ENCODE assay signal across 9 mouse cellular contexts in the genomic region with DNA sequence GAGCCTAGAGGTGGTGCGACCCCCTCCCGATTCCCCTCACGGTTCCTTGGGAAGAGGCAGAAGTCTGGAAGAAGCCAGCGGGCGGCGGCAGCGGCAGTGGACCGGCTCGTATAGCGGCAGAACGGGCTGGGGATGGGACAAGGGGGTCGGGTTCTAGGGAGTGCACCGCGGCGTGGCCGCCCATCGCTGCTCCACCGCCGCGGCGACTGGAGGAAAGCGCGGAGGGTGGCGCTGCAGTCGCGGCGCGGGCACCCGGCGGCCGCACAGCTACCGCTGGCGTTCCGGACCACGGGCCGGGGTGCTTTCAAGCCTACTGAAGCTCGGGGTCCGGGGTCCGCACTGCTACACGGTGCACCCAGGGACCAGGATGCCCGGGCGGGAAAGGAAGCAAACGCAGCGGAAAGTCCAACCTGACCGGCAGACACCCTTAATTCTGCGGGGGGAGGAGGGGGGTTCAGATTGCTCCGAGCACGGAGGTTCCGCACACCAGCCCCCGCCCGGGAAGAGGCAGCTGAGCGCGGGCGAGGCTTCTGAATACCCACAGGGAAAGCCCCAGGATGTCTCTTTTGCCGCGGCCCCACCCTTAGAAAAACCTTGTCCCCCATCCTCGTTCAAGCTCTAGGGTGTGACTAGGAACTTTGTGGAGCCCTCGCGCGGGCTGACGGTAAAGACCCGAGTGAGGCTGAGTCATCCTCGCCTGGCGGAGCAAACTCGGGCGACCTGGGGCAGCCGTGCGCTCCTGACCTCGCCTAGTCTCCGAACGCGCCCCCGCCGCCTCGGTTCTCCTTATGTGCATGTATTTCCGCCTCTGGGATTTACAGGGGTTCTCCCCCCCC. TPM values are rescaled to one million over a fixed set of nuclear protein-coding genes. Genes with fewer than 3 reads are reported as not detected.
DNase-seq lines count a peak whose midpoint lies in the region; ATAC-seq and TF ChIP-seq lines count a peak whose summit lies in the region.
"Had no signal": no experiment of that assay in that cellular context is flagged by ENCODE, and none has a peak within 500 bp of the region (broad histone marks: within the 10 kb centered on the region; RNA-seq: fewer than 3 reads in every experiment).

No protein-coding gene starts in this region.

- H3K4me1 ChIP-seq in lung, adult 2 months (ENCODE audit: control insufficient read depth, insufficient read depth, low read length): no peaks in the 10 kb centered on the region
- H3K4me1 ChIP-seq in cerebellum, adult 2 months (ENCODE audit: control insufficient read depth, insufficient read depth, low read length): peaks cover 6% of the 10 kb centered on the region; the same call in 1 of the 2 replicates
- H3K4me1 ChIP-seq in forebrain, postnatal 0 days (ENCODE audit: insufficient read depth): peaks cover 8% of the 10 kb centered on the region
- peaks cover 12% of the 10 kb centered on the region; the same call in 1 of the 2 replicates for H3K4me1 ChIP-seq in stomach, embryonic 15.5 days

- peak; percentile 62 for ATAC-seq in forebrain, postnatal 0 days
- peak; percentile 46; the same call in 1 of the 2 replicates for ATAC-seq in stomach, embryonic 15.5 days (ENCODE audit: insufficient read depth, low FRiP score, low read depth)
- ATAC-seq in monocyte, adult 5-6 weeks (replicated peaks; ENCODE audit: insufficient number of reproducible peaks, low FRiP score, low TSS enrichment, poor library complexity, severe bottlenecking): no peak

- H3K4me3 ChIP-seq in lung, adult 2 months (replicated peaks; ENCODE audit: extremely low read depth, low read depth, low read length): peak overlapping the region; percentile 27
- peak overlapping the region; percentile 75 for H3K4me3 ChIP-seq in cerebellum, adult 2 months (replicated peaks; ENCODE audit: insufficient read depth, low read depth, low read length)
- H3K4me3 ChIP-seq in forebrain, postnatal 0 days (ENCODE audit: low read depth, low read length): peak overlapping the region; percentile 80
- H3K4me3 ChIP-seq in stomach, embryonic 15.5 days (replicated peaks): peak overlapping the region; percentile 60

- H3K36me3 ChIP-seq in forebrain, postnatal 0 days (ENCODE audit: insufficient read depth): no peaks in the 10 kb centered on the region
- H3K36me3 ChIP-seq in stomach, embryonic 15.5 days: no peaks in the 10 kb centered on the region

- TF ChIP-seq POLR2A in lung, adult 2 months (IDR thresholded peaks at IDR 0.05; ENCODE audit: borderline replicate concordance, extremely low read depth, low read depth, low read length): no peak
- TF ChIP-seq POLR2A in cerebellum, adult 2 months (IDR thresholded peaks at IDR 0.05; ENCODE audit: borderline replicate concordance, insufficient read depth, low read length): no peak

- no peak for DNase-seq in lung, adult 2 months
- DNase-seq in lung, postnatal 36 days: no peak
- peak; percentile 46 to 61 for DNase-seq in cerebellum, adult 2 months
- DNase-seq in forebrain, postnatal 0 days: peak; percentile 73
- peak; percentile 35 for DNase-seq in kidney, postnatal 14 days
- peak; percentile 29 for DNase-seq in lung, postnatal 10 days

- 1% methylated on average over 76 of the region's 76 CpGs for WGBS in lung, adult 2 months
- WGBS in cerebellum, adult 2 months: under 1% methylated on average over 76 of the region's 76 CpGs
- 1% methylated on average over 76 of the region's 76 CpGs for WGBS in forebrain, postnatal 0 days
- WGBS in stomach, embryonic 15.5 days: under 1% methylated on average over 76 of the region's 76 CpGs

- peak overlapping the region; percentile 68 for H3K9ac ChIP-seq in forebrain, postnatal 0 days
- no peak overlapping the region; the same call in 1 of the 2 replicates for H3K9ac ChIP-seq in stomach, embryonic 15.5 days

- H3K27me3 ChIP-seq in cerebellum, adult 2 months (ENCODE audit: control insufficient read depth, insufficient read depth, low read length): no peaks in the 10 kb centered on the region
- no peaks in the 10 kb centered on the region; the same call in 1 of the 2 replicates for H3K27me3 ChIP-seq in forebrain, postnatal 0 days (ENCODE audit: insufficient read depth, low read length)
- H3K27me3 ChIP-seq in stomach, embryonic 15.5 days (replicated peaks): peaks cover 65% of the 10 kb centered on the region

- TF ChIP-seq CTCF in lung, adult 2 months (IDR thresholded peaks at IDR 0.05; ENCODE audit: insufficient read depth, low read length): no peak
- no peak for TF ChIP-seq CTCF in cerebellum, adult 2 months (IDR thresholded peaks at IDR 0.05; ENCODE audit: borderline replicate concordance, insufficient read depth, low read depth, low read length)
- TF ChIP-seq CTCF in forebrain, postnatal 0 days (IDR thresholded peaks at IDR 0.05; ENCODE audit: low read depth): peak; percentile 60

- no peaks in the 10 kb centered on the region for H3K9me3 ChIP-seq in forebrain, postnatal 0 days (ENCODE audit: low read length)
- no peaks in the 10 kb centered on the region for H3K9me3 ChIP-seq in stomach, embryonic 15.5 days

- peak overlapping the region; percentile 94 for H3K4me2 ChIP-seq in forebrain, postnatal 0 days (ENCODE audit: low read depth)
- H3K4me2 ChIP-seq in stomach, embryonic 15.5 days: peak overlapping the region; percentile 100

- H3K27ac ChIP-seq in cerebellum, adult 2 months (ENCODE audit: insufficient read depth, low read length): peak overlapping the region; percentile 40; the same call in 1 of the 2 replicates
- peak overlapping the region; percentile 73 for H3K27ac ChIP-seq in forebrain, postnatal 0 days (ENCODE audit: low read depth, low read length)
- no peak overlapping the region for H3K27ac ChIP-seq in stomach, embryonic 15.5 days
- H3K27ac ChIP-seq: macrophage had no signal

RNA-seq across cellular contexts. Expression of gene Cacna2d3, which starts 0.9 kb away (rescaled TPM):
- polyA plus RNA-seq in lung, adult 2 months (2012; rRNA removed): 0.29 and 0.38 TPM in 2 replicates
- 40.2 and 40.3 TPM in 2 replicates for polyA plus RNA-seq in cerebellum, adult 2 months (2012; rRNA removed)
- 28.1 and 34.8 TPM in 2 replicates for total RNA-seq in forebrain, postnatal 0 days (2014; rRNA removed)
- polyA plus RNA-seq in forebrain, postnatal 0 days (2015; fragmentation: Nextera tagmentation; extraction: Ambion mirVana): 26.3 and 37.7 TPM in 2 replicates
- polyA plus RNA-seq in stomach, embryonic 15.5 days (2015; fragmentation: Nextera tagmentation; extraction: Ambion mirVana): 1.6 and 2.1 TPM in 2 replicates
- total RNA-seq in monocyte, adult 5-6 weeks (2017): 0.48 TPM in 1 of 3 replicates, not detected in the others
- polyA plus RNA-seq: macrophage had no signal

Comparison
In these comparisons a context has a peak if more than half of its experiments do, and no peak if none do; other contexts are left out.
1. DNase-seq: peak in cerebellum, adult 2 months (2 of 2), forebrain, postnatal 0 days (single experiment), kidney, postnatal 14 days (single experiment) and lung, postnatal 10 days (single experiment); none in lung, adult 2 months (single experiment) and lung, postnatal 36 days (single experiment).
2. H3K4me3 ChIP-seq: peak in every context shown above with its lines; median percentile 80 in forebrain, postnatal 0 days; 75 in cerebellum, adult 2 months; 60 in stomach, embryonic 15.5 days; 27 in lung, adult 2 months.